Mouse (Mus musculus) ovary, adult 2 months (tissue): ENCODE results near the gene Arr3. TPM values are rescaled to one million over a fixed set of nuclear protein-coding genes. Genes with fewer than 3 reads are reported as not detected.

Source experiments
- polyA plus RNA-seq: library from polyadenylated mRNA; depleted of rRNA; stranded (reverse); fragments of >200 nt; gene quantifications from 2 replicates; pipeline ENCODE4 v1.2.3, GENCODE M21; 2012; rRNA removed

The Arr3 gene
- polyA plus RNA-seq, result not detected in 2 replicates

DNA sequence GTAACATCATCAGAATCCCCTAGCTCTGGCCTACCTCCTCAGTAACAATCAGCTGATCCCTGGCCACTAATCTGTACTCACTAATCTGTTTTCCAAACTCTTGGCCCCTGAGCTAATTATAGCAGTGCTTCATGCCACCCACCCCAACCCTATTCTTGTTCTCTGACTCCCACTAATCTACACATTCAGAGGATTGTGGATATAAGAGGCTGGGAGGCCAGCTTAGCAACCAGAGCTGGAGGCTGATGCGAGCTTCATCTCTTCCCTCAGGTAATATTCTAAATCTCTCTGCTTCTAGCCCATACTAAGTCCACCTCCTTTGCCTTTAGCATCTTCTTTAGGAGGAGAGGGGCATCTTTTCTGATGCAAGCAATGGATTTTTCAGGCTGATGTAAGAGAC, at the start of gene Arr3:
Gene Arr3, plus strand, starts transcription at position 184 of the 400 bp plus-strand sequence.

DNA sequence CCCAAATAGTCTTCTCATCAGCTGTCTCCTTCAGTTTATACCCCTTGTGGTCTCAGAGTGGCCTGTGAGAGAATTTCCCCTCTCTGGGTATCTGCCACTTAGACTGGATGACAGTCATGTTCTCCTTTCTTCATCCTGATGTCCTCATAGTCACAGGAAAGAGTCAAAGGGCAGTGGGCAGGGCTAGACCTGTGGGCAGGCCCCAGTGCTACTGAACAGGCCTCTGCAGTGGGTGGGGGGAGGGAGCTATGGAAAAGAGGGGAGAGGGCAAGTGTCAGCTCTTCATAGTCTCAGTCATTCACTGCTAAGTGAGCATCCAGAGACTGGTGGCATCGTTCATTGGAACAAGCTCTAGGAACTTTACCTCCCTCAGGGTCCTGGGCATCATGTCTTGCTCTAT, 33.3 kb upstream of the Arr3 start, which contains the start of gene Awat1:
Gene Awat1, plus strand, starts transcription at position 301 of the 400 bp plus-strand sequence.

DNA sequence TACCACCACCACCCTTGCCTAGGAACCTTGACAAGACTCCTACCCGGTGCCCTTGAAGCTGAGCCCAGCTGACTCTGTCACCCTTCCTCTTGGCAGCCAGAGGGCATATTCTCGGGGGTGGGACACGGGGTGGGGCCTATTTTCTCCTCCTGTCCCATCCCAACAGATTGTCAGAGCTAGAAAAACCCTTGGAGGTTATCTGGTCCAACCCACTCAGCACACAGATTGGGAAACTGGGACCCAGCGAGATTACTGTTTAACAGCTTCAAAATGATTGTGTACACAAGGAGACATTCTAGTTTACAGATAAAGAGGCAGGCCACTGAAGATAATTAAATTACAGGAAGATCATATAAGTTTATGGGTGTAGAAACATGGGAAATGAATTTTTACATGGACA, 10.5 kb upstream of the Arr3 start, which contains the start of gene P2ry4:
Gene P2ry4, minus strand, starts transcription at position 79 of the 400 bp plus-strand sequence.

DNA sequence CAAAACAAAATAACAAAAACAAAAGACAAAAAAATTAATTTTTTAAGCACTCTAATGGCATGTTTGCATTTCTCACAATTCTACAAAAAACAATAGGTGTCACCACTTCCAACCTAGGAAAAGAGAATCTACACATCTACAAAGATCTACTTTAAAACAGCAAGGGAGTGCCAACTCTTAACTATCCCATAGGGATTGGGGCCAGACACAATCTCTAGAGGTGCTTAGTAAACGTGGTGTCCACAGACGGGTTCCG, 20.2 kb downstream of the Arr3 start, which contains the start of gene Kif4:
Gene Kif4, plus strand, starts transcription at position 192 of the 256 bp plus-strand sequence.

DNA sequence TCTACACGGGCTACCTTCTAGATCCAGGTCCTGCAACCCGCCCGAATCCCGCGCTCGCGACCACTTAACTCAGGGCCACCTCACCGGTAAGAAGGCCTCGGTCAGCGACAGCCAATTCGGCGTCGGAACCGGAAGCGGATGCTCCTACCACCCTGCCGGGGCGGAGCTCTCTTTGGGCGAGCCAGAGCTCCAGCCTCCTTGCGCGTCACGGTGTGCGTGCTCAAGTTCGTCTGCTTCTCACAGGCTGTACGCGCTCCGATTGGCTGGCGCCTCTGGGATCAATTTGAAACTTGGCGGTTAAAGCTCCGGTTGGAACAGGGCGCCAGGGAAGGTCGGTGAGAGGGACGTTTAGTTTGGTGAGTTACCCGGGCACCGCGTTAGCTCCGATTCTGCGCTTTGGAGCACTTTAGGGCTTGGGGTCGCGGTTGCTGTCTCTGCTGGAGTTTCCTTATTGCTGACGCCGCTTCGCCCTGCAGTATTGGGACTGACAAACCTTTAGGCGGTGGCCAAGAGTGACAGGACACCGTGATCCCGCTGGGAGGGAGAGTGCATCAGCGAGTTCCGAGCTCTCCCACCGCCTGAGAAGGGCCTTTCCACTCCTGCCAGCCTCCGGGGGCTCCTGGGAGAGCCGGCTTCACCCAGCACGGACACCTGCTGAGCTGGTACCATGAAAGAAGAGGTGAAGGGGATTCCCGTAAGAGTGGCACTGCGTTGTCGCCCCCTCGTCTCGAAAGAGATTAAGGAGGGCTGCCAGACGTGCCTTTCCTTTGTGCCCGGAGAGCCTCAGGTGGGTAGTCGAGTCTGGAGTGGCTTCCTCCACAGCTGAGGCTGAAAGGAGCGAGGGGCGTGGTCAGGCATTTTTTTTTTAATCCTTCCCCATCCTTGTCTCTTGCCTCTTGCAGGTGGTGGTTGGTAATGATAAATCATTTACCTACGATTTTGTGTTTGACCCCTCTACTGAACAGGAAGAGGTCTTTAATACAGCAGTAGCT, 20.8 kb downstream of the Arr3 start, which contains the start of gene Pdzd11:
Gene Pdzd11, minus strand, starts transcription at position 767 of the 992 bp plus-strand sequence.

Other genes starting within 250 kb of the Arr3 start
- not detected in 2 replicates for gene Otud6a, start 176.5 kb upstream of the Arr3 start, polyA plus RNA-seq
- 0.67 and 0.79 TPM in 2 replicates for gene Awat2, start 162.8 kb upstream of the Arr3 start, polyA plus RNA-seq
- 13.3 and 18.1 TPM in 2 replicates for gene Igbp1, start 111.2 kb upstream of the Arr3 start, polyA plus RNA-seq
- not detected in 2 replicates for gene Dgat2l6, start 80.7 kb upstream of the Arr3 start, polyA plus RNA-seq
- gene Awat1, start 33.2 kb upstream of the Arr3 start, polyA plus RNA-seq, result not detected in 2 replicates
- gene P2ry4, start 10.6 kb upstream of the Arr3 start, polyA plus RNA-seq, result 0.05 and 0.06 TPM in 2 replicates
- gene Kif4, start 20.2 kb downstream of the Arr3 start, polyA plus RNA-seq, result 1.1 and 1.9 TPM in 2 replicates
- gene Pdzd11, start 21.1 kb downstream of the Arr3 start, polyA plus RNA-seq, result 10.7 and 14.5 TPM in 2 replicates
- 53.7 and 59.2 TPM in 2 replicates for gene Gdpd2, start 124.4 kb downstream of the Arr3 start, polyA plus RNA-seq
- gene Dlg3, start 162.2 kb downstream of the Arr3 start, polyA plus RNA-seq, result 7.8 and 15.1 TPM in 2 replicates